Mouse (Mus musculus) inflammation-experienced regulatory T-cells, adult 6 months (primary cell): ENCODE measurements around the gene Wdr62. TPM values are rescaled to one million over a fixed set of nuclear protein-coding genes. Genes with fewer than 3 reads are reported as not detected.
A peak's percentile ranks its signal among the peaks of the same experiment; 100 is the strongest.
"Not testable (repeated sequence)": the region's sequence is repeated elsewhere in the genome, so short reads cannot be mapped to it uniquely, and the experiment has no call there.

ENCODE experiments used
- ATAC-seq: one replicate; pipeline ENCODE4 v1.8.0; 2017
- polyA plus RNA-seq, 3 experiments: library from polyadenylated mRNA; unstranded; fragments of 100-300 nt; shearing (Covaris generic); gene quantifications; one replicate each; pipeline ENCODE4 v1.2.1; 2017

The Wdr62 gene
- polyA plus RNA-seq, 3 experiments from 2014 or later = 1.5 to 5.3 (median 1.5) TPM

GRCm38 (mm10) chr7:30202895-30203690, 77.1 kb downstream of the Wdr62 start:
- ATAC-seq = no peak

DNA sequence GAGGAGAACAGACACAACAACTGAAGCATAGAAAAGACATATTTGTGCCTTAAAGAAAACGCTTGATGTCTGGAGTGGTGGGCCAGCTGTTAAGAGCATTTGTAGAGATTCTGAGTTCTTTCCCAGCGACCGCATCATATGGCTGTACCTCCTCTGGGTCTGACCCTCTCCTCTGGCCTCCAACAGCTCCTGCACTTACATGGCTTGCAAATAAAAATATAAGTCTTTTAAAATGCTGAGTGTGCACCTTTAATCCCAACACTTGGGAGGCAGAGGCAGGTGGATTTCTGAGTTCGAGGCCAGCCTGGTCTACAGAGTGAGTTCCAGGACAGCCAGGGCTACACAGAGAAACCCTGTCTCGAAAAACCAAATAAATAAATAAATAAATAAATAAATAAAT, 79.6 kb downstream of the Wdr62 start:
- ATAC-seq = not testable (repeated sequence)

- no peak for ATAC-seq
These were observed 80.0 kb downstream of the Wdr62 start for GRCm38 (mm10) chr7:30200200-30200599.

GRCm38 (mm10) chr7:30199498-30200139, 80.6 kb downstream of the Wdr62 start:
- ATAC-seq = no peak

- ATAC-seq = peak; percentile 50
These were observed 81.7 kb downstream of the Wdr62 start, which contains the start of gene Capns1 for GRCm38 (mm10) chr7:30198481-30198971. Gene Capns1 (minus strand): TSS chr7:30198811.

DNA sequence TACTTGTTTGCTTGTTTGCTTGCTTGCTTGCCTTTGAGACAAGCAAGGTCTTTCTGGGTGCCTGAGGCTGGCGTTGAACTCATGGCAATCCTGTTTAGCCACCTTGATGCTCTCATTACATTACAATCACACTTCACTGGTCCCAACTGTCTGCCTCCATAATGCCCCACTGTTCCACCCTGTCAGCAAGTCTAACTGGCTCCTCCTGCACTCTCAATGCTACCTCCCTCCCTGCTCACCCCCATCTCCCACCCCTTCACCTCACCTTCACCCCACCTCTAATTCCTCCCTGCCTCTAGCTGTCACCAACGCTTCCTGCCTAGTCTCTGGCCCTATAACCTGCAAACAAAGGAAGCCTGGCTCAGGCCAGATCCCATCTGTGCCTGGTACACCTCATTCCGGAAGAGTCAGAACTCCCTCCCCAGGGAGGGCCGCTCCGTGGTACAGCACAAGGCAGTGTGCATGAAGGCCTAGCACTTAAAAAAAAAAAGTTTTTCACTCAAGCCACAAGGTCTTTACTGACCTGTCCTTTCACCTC, 82.6 kb downstream of the Wdr62 start:
- ATAC-seq = no peak

DNA sequence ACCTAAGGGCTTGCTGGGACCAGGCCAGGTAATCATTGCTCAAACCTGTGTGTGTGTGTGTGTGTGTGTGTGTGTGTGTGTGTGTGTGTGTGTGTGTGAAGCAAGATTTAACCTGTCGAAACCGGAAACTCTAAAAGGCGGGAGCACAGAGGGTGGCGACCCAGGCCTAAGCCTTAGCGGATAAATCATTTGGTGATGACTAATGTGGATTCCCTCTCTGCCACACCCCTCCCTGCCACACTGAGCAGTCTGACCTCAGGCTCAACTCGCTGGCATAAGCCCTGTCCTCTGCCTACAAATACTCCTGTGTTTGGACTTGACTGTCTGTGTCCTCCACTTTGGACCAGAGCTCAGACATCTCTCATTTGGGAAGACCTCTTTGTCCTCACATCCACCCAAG, 84.0 kb downstream of the Wdr62 start:
- ATAC-seq = no peak

GRCm38 (mm10) chr7:30195461-30195860, 84.8 kb downstream of the Wdr62 start:
- no peak for ATAC-seq

DNA sequence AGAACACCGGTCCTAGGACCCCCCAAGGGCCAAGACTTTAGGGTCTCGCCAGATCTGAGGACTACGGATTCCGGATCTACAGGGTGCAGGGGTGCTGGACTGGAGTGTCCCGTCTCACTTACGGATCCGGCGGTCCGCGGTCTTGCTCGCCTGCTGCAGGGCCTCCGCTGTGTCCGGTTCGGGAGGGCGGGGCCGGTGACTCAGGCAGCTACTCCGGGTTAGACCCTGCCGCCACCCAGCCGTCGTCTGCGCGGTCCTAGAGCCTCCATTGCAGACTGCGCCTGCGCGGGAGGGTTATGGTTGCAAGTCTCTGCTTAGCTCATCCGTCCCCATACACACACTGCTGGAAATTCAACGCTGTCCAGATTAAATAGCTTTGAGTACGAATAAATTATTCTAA, 85.3 kb downstream of the Wdr62 start:
- peak; percentile 87 for ATAC-seq

GRCm38 (mm10) chr7:30194101-30194831, 86.0 kb downstream of the Wdr62 start:
- ATAC-seq = peak; percentile 49

DNA sequence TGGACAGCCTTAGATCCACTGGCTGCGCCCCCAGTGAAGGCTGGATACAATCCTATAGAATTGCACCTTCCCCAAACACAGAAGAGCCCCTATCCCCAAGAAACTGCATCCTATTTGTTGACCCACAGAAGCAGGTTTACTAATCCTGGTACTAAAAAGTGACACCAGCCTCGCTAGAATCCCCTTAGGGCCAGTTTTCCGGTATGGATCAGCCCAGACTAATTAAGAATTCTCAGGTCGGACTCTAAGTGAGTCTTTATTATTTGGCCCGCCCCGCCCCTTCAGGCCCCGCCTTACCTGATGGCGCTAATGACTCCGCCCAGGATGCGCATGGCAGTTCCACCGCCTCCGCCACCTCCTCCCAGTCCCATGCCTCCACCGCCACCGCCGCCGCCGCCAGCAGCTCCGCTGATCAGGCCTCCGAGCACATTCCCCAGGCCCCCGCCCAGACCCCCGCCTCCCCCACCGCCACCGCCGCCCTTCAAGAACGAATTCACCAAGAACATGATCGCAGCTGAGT, 86.6 kb downstream of the Wdr62 start:
- peak; percentile 55 for ATAC-seq

DNA sequence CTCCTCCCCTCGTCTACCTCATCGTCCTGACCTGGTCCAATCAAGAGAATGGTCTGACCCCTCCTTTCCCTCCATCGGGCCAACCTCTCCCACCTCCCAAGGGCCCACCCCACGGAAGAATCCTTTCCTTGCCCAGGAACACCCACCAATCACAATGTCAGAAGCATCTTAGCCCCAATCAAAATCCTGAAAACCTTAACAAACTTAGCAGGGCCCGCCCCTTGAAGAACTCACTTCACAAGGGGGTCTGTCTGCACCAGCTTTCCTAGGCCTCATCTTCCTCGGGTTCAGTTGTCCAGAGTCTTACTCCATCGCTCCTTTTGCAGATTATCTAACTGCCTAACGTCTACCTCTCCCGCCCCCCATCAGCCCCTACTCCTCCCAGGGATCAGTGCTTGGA, 87.2 kb downstream of the Wdr62 start:
- ATAC-seq = no peak

DNA sequence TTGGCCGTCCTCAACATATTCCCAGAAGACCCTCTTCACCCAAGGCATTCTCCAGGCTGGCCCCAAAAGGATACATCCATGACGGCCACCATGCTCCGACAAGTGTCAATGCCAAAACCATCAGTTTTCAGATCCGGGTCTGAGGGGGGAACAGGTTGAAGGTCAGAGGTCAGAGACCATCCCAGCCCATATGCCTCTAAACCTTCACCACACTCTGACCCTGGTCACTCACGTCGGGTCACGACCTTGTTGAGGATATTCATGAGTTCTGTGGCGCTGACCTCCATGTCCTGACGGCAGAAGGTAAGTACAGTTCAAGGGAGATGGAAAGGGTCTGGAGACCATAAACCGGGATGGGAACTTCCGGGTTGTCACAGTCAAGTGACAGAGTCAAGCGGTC, 88.1 kb downstream of the Wdr62 start:
- ATAC-seq = no peak

Other genes starting within 250 kb of the Wdr62 start
- gene Zfp14, start 229.0 kb downstream of the Wdr62 start, polyA plus RNA-seq = 1 to 10 TPM; 4.4 to 7.2 (median 5.8) TPM
- 10 to 100 TPM in 1 of 3 experiments, 1 to 10 TPM in 2; 4.6 to 10.9 (median 5.9) TPM for gene Zfp82, start 207.5 kb downstream of the Wdr62 start, polyA plus RNA-seq
- gene Gm26920, start 190.0 kb downstream of the Wdr62 start, polyA plus RNA-seq = 1 to 10 TPM in 2 of 3 experiments, under 1 TPM in 1; 0.87 to 3.9 (median 1.7) TPM
- 10 to 100 TPM in 2 of 3 experiments, 1 to 10 TPM in 1; 7.2 to 14.5 (median 10.9) TPM for gene Zfp566, start 189.9 kb downstream of the Wdr62 start, polyA plus RNA-seq
- 10 to 100 TPM; 59.7 to 83.0 (median 70.5) TPM for gene Zfp260, start 185.6 kb downstream of the Wdr62 start, polyA plus RNA-seq
- gene Zfp382, start 158.5 kb downstream of the Wdr62 start, polyA plus RNA-seq = 10 to 100 TPM; 10.2 to 15.5 (median 15.1) TPM
- 10 to 100 TPM; 12.9 to 20.8 (median 13.5) TPM for gene Zfp146, start 110.7 kb downstream of the Wdr62 start, polyA plus RNA-seq
- 1 to 10 TPM; 2.3 to 3.5 (median 3.3) TPM for gene Cox7a1, start 96.3 kb downstream of the Wdr62 start, polyA plus RNA-seq
- gene Capns1, start 81.6 kb downstream of the Wdr62 start, polyA plus RNA-seq = 10 to 100 TPM; 66.6 to 74.8 (median 71.1) TPM
- 10 to 100 TPM; 51.0 to 54.5 (median 54.2) TPM for gene Polr2i, start 48.5 kb downstream of the Wdr62 start, polyA plus RNA-seq
- gene Tbcb, start 48.1 kb downstream of the Wdr62 start, polyA plus RNA-seq = 100 to 1,000 TPM in 2 of 3 experiments, 10 to 100 TPM in 1; 95.8 to 156 (median 120) TPM
- gene Ovol3, start 44.7 kb downstream of the Wdr62 start, polyA plus RNA-seq = not detected
- gene Thap8, start 325 bp downstream of the Wdr62 start, polyA plus RNA-seq = under 1 TPM; 0.26 to 0.70 (median 0.26) TPM
- gene Clip3, start 11.3 kb upstream of the Wdr62 start, polyA plus RNA-seq = 1 to 10 TPM; 3.6 to 7.0 (median 5.8) TPM
- 100 to 1,000 TPM in 2 of 3 experiments, 10 to 100 TPM in 1; 69.8 to 178 (median 155) TPM for gene Alkbh6, start 28.3 kb upstream of the Wdr62 start, polyA plus RNA-seq
- gene Syne4, start 34.4 kb upstream of the Wdr62 start, polyA plus RNA-seq = 10 to 100 TPM in 1 of 3 experiments, 1 to 10 TPM in 2; 4.3 to 14.7 (median 6.4) TPM
- not detected for gene E130208F15Rik, start 41.3 kb upstream of the Wdr62 start, polyA plus RNA-seq
- gene Sdhaf1, start 43.5 kb upstream of the Wdr62 start, polyA plus RNA-seq = 1 to 10 TPM; 2.0 to 6.1 (median 3.9) TPM
- not detected for gene Lrfn3, start 82.4 kb upstream of the Wdr62 start, polyA plus RNA-seq
- 10 to 100 TPM in 1 of 3 experiments, 1 to 10 TPM in 1, under 1 TPM in 1; 0.79 to 15.0 (median 2.2) TPM for gene Tyrobp, start 133.3 kb upstream of the Wdr62 start, polyA plus RNA-seq
- gene Hcst, start 139.4 kb upstream of the Wdr62 start, polyA plus RNA-seq = 100 to 1,000 TPM; 484 to 574 (median 552) TPM
- 10 to 100 TPM; 37.3 to 50.8 (median 41.1) TPM for gene Nfkbid, start 141.3 kb upstream of the Wdr62 start, polyA plus RNA-seq
- 1 to 10 TPM; 6.0 to 7.4 (median 6.0) TPM for gene Aplp1, start 165.1 kb upstream of the Wdr62 start, polyA plus RNA-seq
- gene Kirrel2, start 177.3 kb upstream of the Wdr62 start, polyA plus RNA-seq = not detected
- gene Nphs1, start 177.9 kb upstream of the Wdr62 start, polyA plus RNA-seq = under 1 TPM in 1 of 3 experiments, not detected in 2; 0.11 TPM
- gene Prodh2, start 213.2 kb upstream of the Wdr62 start, polyA plus RNA-seq = not detected